Mouse (Mus musculus) embryonic facial prominence, embryonic 14.5 days (tissue): ENCODE measurements around the gene Ednrb. TPM values are rescaled to one million over a fixed set of nuclear protein-coding genes. Genes with fewer than 3 reads are reported as not detected.
"Not testable (repeated sequence)": the region's sequence is repeated elsewhere in the genome, so short reads cannot be mapped to it uniquely, and the experiment has no call there.

Experiments used
- ATAC-seq: fragments of 200-750 bp; cut with Nextera tagmentation; 2 replicates; pipeline ENCODE4 v1.8.0; 2017; ENCODE audit warnings: low read depth, moderate number of reproducible peaks, moderate TSS enrichment
- DNase-seq: peaks from one replicate; pipeline ENCODE4 v3.0.0-alpha.2; 2015; ENCODE audit warnings: low spot score
- H3K27ac ChIP-seq: fragments of 300-500 bp; sonication (generic); replicated peaks from 2 replicates; pipeline ENCODE4 v1.5.1; 2014; ENCODE audit warnings: low read depth, mild to moderate bottlenecking, low read length, moderate library complexity
- H3K27me3 ChIP-seq: fragments of 300-500 bp; sonication (generic); replicated peaks from 2 replicates; pipeline ENCODE4 v1.6.1; 2014; ENCODE audit warnings: low read length; ENCODE audit not compliant: control insufficient read depth, insufficient read depth
- H3K36me3 ChIP-seq: fragments of 300-500 bp; sonication (generic); 2 replicates; pipeline ENCODE4 v1.6.1; 2014; ENCODE audit warnings: low read length, mixed read lengths; ENCODE audit not compliant: control insufficient read depth, insufficient read depth
- H3K4me1 ChIP-seq: fragments of 300-500 bp; sonication (generic); 2 replicates; pipeline ENCODE4 v1.6.1; 2014; ENCODE audit warnings: antibody characterized with exemption, low read length; ENCODE audit not compliant: control insufficient read depth, insufficient read depth
- H3K4me2 ChIP-seq: fragments of 300-500 bp; sonication (generic); 2 replicates; pipeline ENCODE4 v1.6.1; 2014; ENCODE audit warnings: low read depth, mild to moderate bottlenecking, low read length, moderate library complexity, mixed read lengths
- H3K4me3 ChIP-seq: fragments of 300-500 bp; sonication (generic); 2 replicates; pipeline ENCODE4 v1.5.1; 2014; ENCODE audit warnings: low read depth, mild to moderate bottlenecking, low read length
- H3K9ac ChIP-seq: fragments of 300-500 bp; sonication (generic); 2 replicates; pipeline ENCODE4 v1.6.1; 2014; ENCODE audit warnings: low read depth, mild to moderate bottlenecking, low read length, moderate library complexity, mixed read lengths
- H3K9me3 ChIP-seq: fragments of 300-500 bp; sonication (generic); 2 replicates; pipeline ENCODE4 v1.6.1; 2016; ENCODE audit warnings: low read length; ENCODE audit not compliant: control insufficient read depth
- WGBS: fragments of 180-500 bp; shearing (Covaris S2); extraction: QIAGEN DNeasy Blood & Tissue Kit; methylation state at CpG from one replicate; pipeline ENCODE4 v1.1.7; 2014; 5-methylcytosine and 5-hydroxymethylcytosine counted together
- polyA plus RNA-seq: library from polyadenylated mRNA; unstranded; fragments of >200 nt; fragmentation: Nextera tagmentation; extraction: Ambion mirVana; gene quantifications from 2 replicates; pipeline ENCODE4 v1.2.1, GENCODE M21; 2014

Gene Ednrb
- polyA plus RNA-seq, 1 experiment from 2014 or later = 51.4 TPM

GRCm38 (mm10) chr14:103787547-103787946 lies 56.7 kb downstream of the Ednrb start:
- DNase-seq = no peak
- ATAC-seq = no peak
- Histone ChIP-seq H3K36me3 (no peaks in the 10 kb centered on the region), H3K4me1 (no peaks in the 10 kb centered on the region), H3K9ac (no peak overlapping the region), H3K27ac (no peak overlapping the region), H3K4me3 (no peak overlapping the region), H3K9me3 (no peaks in the 10 kb centered on the region), H3K4me2 (no peak overlapping the region), H3K27me3 (no peaks in the 10 kb centered on the region)
- WGBS = 88% methylated on average over 2 of the region's 2 CpGs

GRCm38 (mm10) chr14:103785096-103785965 lies 58.9 kb downstream of the Ednrb start:
- Histone ChIP-seq H3K36me3 (no peaks in the 10 kb centered on the region), H3K4me2 (no peak overlapping the region), H3K27ac (no peak overlapping the region; the same call in 1 of the 2 replicates), H3K9me3 (no peaks in the 10 kb centered on the region), H3K9ac (no peak overlapping the region), H3K4me3 (no peak overlapping the region), H3K4me1 (no peaks in the 10 kb centered on the region), H3K27me3 (no peaks in the 10 kb centered on the region)
- WGBS = 60% methylated on average over 9 of the region's 9 CpGs
- no peak for ATAC-seq
- DNase-seq = no peak

GRCm38 (mm10) chr14:103780336-103780735 lies 63.9 kb downstream of the Ednrb start:
- not testable (repeated sequence) for H3K9ac ChIP-seq, DNase-seq, H3K27me3 ChIP-seq, H3K4me3 ChIP-seq, H3K36me3 ChIP-seq, ATAC-seq, H3K4me1 ChIP-seq, H3K9me3 ChIP-seq, H3K4me2 ChIP-seq, H3K27ac ChIP-seq
- WGBS = 96% methylated on average over 6 of the region's 6 CpGs

- Histone ChIP-seq H3K4me3 (no peak overlapping the region), H3K27me3 (no peaks in the 10 kb centered on the region), H3K9ac (no peak overlapping the region), H3K4me1 (peaks cover 7% of the 10 kb centered on the region; the same call in 1 of the 2 replicates), H3K27ac (peak overlapping the region; percentile 28; the same call in 1 of the 2 replicates), H3K36me3 (no peaks in the 10 kb centered on the region), H3K4me2 (peak overlapping the region; percentile 57), H3K9me3 (no peaks in the 10 kb centered on the region)
- 73% methylated on average over 6 of the region's 6 CpGs for WGBS
- DNase-seq (no peak), ATAC-seq (no peak)
Observed at GRCm38 (mm10) chr14:103779276-103779675, 64.9 kb downstream of the Ednrb start.

GRCm38 (mm10) chr14:103778533-103779151 lies 65.6 kb downstream of the Ednrb start:
- peak overlapping the region; percentile 57 for H3K4me2 ChIP-seq
- no peaks in the 10 kb centered on the region for H3K27me3 ChIP-seq
- H3K9me3 ChIP-seq = no peaks in the 10 kb centered on the region
- no peaks in the 10 kb centered on the region for H3K36me3 ChIP-seq
- H3K9ac ChIP-seq = no peak overlapping the region
- DNase-seq (peak; percentile 54), ATAC-seq (peak; percentile 65)
- peak overlapping the region; percentile 26 for H3K4me3 ChIP-seq
- H3K4me1 ChIP-seq = peaks cover 7% of the 10 kb centered on the region; the same call in 1 of the 2 replicates
- WGBS = 36% methylated on average over 13 of the region's 13 CpGs
- H3K27ac ChIP-seq = peak overlapping the region; percentile 28; the same call in 1 of the 2 replicates

GRCm38 (mm10) chr14:103778009-103778431 lies 66.2 kb downstream of the Ednrb start:
- Histone ChIP-seq H3K4me2 (peak overlapping the region; percentile 57), H3K9ac (0 out of 2 replicates have a peak overlapping the region, but pooled peaks have one; percentile 2), H3K4me1 (peaks cover 7% of the 10 kb centered on the region; the same call in 1 of the 2 replicates), H3K9me3 (no peaks in the 10 kb centered on the region), H3K27ac (peak overlapping the region; percentile 6; the same call in 1 of the 2 replicates), H3K4me3 (peak overlapping the region; percentile 26), H3K27me3 (no peaks in the 10 kb centered on the region), H3K36me3 (no peaks in the 10 kb centered on the region)
- DNase-seq (peak; percentile 83), ATAC-seq (peak; percentile 80; the same call in 1 of the 2 replicates)
- WGBS = 9% methylated on average over 12 of the region's 12 CpGs

- Histone ChIP-seq H3K27ac (peak overlapping the region; percentile 6; the same call in 1 of the 2 replicates), H3K9ac (no peak overlapping the region), H3K36me3 (no peaks in the 10 kb centered on the region), H3K4me1 (peaks cover 7% of the 10 kb centered on the region; the same call in 1 of the 2 replicates), H3K4me3 (no peak overlapping the region), H3K4me2 (peak overlapping the region; percentile 57; the same call in 1 of the 2 replicates), H3K27me3 (no peaks in the 10 kb centered on the region), H3K9me3 (no peaks in the 10 kb centered on the region)
- ATAC-seq (no peak), DNase-seq (no peak)
- 45% methylated on average over 4 of the region's 4 CpGs for whole genome bisulfite sequencing
Observed at GRCm38 (mm10) chr14:103777386-103777785, 66.8 kb downstream of the Ednrb start.

- H3K9me3 ChIP-seq = no peaks in the 10 kb centered on the region
- DNase-seq (no peak), ATAC-seq (no peak)
- H3K27me3 ChIP-seq = no peaks in the 10 kb centered on the region
- WGBS = 28% methylated on average over 9 of the region's 9 CpGs
- no peak overlapping the region for H3K9ac ChIP-seq
- no peaks in the 10 kb centered on the region for H3K4me1 ChIP-seq
- no peak overlapping the region for H3K4me2 ChIP-seq
- H3K4me3 ChIP-seq = no peak overlapping the region
- H3K36me3 ChIP-seq = no peaks in the 10 kb centered on the region
- no peak overlapping the region for H3K27ac ChIP-seq
Observed at GRCm38 (mm10) chr14:103769319-103770245, 74.6 kb downstream of the Ednrb start.
